Mouse (Mus musculus) left cerebral cortex, postnatal 14 days (tissue): ENCODE results near the gene Abhd5. TPM values are rescaled to one million over a fixed set of nuclear protein-coding genes. Genes with fewer than 3 reads are reported as not detected.

ENCODE experiments used
- DNase-seq, 2 experiments: peaks; one replicate each; pipeline ENCODE4 v3.0.0; 2021 to 2022; ENCODE audit warnings: low spot score in 2 of 2, mixed read lengths in 1 of 2
- intact Hi-C: fragments of 180-260 bp; cut with DNase I; formaldehyde crosslinking; loops from one replicate; pipeline ENCODE4 v1.15.1; 2025
- total RNA-seq, 2 experiments: library from RNA; stranded (reverse); gene quantifications; 2 replicates each; pipeline ENCODE4 v1.2.3; 2021

The Abhd5 gene
- total RNA-seq, 2 experiments from 2014 or later, result 28.4 to 30.3 TPM

- DNase-seq, result no peak
- intact Hi-C loops, result no loop called here
Measured at GRCm38 (mm10) chr9:122343399-122343798, 8.0 kb upstream of the Abhd5 start.

DNA sequence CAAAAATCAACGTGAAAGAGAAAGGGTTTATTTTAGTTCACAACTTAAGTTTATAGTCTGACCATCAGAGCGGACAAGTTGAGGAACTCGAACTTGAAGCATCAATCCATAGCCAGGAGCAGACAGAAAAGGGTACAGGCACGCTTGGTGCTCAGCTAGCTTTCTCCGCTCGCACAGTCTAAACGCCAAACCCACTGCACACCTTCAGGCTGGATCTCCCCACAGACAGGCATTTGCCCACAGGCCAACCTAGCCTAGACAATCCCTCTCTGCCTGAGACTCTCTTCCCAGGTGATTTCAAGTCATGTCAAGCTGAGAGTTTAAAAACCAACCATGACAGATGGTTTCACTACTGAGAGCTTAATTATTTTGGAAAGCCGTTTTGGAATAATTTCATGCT, 6.8 kb upstream of the Abhd5 start:
- intact Hi-C loops, result no loop called here
- DNase-seq, result no peak

GRCm38 (mm10) chr9:122345291-122345690, 6.1 kb upstream of the Abhd5 start:
- intact Hi-C loops, result no loop called here
- DNase-seq, result no peak

- DNase-seq, result no peak
- intact Hi-C loops, result no loop called here
Measured at GRCm38 (mm10) chr9:122346059-122346458, 5.3 kb upstream of the Abhd5 start.

GRCm38 (mm10) chr9:122347882-122348281, 3.5 kb upstream of the Abhd5 start:
- intact Hi-C loops, result no loop called here
- no peak for DNase-seq

GRCm38 (mm10) chr9:122349286-122349685, 2.1 kb upstream of the Abhd5 start:
- intact Hi-C loops, result no loop called here
- no peak for DNase-seq

DNA sequence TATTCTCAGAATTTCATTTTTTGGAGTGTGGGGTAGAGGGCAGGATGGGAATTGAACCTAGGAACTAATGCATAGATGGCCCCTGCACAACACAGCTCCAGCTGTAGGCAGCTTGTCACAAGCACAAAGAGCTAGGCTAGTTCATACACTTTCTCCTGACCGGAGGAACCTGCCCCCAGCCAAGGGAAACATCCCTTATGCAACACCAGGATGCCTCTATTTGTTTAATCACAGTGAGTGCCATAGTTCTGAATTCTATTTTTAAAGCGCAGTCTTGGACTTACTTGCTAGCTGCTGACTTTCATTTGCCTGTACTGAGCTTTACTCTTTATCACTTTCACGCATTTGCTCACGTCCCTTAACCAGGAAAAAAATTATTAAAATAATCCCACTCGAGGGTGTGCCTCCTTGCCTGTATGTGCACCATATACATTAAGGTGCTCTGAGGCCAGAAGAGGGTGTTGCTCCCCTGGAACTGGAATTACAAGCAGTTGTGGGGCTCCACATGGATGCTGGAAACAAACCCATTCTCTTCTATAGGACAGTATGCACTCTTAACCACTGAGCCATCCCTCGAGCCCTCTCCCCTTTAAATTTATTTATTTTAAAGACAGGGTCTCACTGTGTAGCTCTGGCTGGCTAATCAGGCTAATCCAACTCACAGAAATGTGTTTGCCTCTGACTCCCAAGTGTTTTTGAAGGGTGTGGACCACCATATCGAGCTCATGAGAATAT, 845 bp upstream of the Abhd5 start:
- intact Hi-C loops, result loop anchor here (10.0 kb wide), 1 partner anchor 344 kb away; no protein-coding TSS in a partner anchor
- no peak for DNase-seq

DNA sequence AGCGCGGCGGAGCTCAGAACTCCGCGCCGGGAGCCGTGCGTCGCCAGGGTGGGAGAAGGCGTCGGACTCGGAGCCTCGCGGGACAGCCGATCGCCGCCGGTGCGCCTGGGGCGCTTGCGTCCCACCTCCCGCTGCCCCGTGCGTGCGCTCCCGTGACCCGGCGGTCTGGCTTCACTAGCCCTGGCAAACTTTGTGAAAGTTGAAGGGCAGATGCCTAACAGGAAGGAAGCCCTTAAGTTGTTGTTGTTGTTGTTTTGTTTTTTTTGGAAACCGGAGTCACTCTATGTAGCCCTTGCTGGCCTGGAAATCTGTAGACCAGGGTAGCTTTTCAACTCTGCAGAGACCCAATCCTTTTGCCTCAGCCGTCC, 601 bp downstream of the Abhd5 start:
- DNase-seq, result no peak
- intact Hi-C loops, result loop anchor here (10.0 kb wide), 1 partner anchor 343 kb away; no protein-coding TSS in a partner anchor

DNA sequence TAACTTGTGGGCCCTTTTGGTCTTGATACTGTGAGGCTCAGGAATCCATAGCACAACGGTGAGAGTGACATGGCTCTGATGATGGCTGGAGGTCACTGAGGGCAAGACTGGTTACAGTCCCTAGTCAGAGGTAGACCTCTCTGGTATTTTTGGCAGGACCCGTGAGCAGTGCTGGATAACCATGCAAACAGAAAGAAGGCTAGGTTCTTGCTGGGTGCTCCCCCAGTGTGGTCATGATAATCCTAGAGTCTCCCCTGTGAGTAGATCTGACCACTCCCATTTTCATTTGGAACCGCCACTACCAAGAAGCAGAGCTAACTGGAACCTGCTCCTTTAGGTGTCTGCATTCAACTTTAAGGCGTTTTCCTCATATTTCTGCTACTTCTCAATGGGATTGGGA, 1.5 kb downstream of the Abhd5 start:
- intact Hi-C loops, result loop anchor here (10.0 kb wide), 1 partner anchor 342 kb away; no protein-coding TSS in a partner anchor
- no peak for DNase-seq

- DNase-seq, result no peak
- intact Hi-C loops, result loop anchor here (10.0 kb wide), 1 partner anchor 341 kb away; no protein-coding TSS in a partner anchor
Measured at GRCm38 (mm10) chr9:122354240-122354639, 2.8 kb downstream of the Abhd5 start.

DNA sequence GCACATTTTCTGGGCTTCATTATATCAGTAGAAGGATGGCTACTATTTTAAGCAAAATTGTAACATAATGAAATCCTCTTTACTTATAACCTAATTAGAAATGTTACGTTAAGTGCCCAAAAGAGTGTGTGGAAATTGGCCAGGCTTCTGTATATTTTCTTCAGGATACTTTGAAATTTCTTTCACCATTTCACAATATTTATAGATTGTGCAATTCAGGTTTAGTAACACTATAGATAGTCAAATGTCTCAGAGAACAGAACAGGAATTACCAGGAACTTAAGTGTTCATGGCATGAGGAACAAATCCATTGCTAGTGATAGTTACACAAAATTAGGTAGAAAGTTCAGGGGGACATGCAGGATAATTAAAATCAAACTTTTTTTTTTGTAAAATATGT, 5.7 kb downstream of the Abhd5 start:
- intact Hi-C loops, result loop anchor here (10.0 kb wide), 1 partner anchor 338 kb away; no protein-coding TSS in a partner anchor
- no peak for DNase-seq

GRCm38 (mm10) chr9:122357626-122358025, 6.2 kb downstream of the Abhd5 start:
- intact Hi-C loops, result loop anchor here (10.0 kb wide), 1 partner anchor 337 kb away; no protein-coding TSS in a partner anchor
- DNase-seq, result no peak

DNA sequence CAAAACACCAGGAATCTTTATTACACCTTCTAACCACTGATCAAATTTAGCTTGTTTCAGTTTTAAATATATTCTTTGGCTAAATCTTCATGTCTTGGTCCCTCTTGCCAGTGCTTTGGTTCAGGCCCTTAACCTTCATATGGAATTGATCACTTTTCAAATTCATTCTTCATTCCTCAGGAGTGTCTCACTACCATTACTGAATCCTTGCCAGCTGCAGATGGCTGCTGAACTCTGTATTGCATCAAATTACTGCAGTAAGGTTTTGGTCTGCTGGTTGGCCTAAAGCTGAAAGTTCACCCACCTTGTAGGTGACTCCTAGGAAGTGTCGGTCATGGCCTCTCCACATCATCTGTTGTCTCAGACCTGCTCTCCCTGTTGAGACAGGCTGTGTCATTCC, 12.8 kb downstream of the Abhd5 start:
- intact Hi-C loops, result no loop called here

DNA sequence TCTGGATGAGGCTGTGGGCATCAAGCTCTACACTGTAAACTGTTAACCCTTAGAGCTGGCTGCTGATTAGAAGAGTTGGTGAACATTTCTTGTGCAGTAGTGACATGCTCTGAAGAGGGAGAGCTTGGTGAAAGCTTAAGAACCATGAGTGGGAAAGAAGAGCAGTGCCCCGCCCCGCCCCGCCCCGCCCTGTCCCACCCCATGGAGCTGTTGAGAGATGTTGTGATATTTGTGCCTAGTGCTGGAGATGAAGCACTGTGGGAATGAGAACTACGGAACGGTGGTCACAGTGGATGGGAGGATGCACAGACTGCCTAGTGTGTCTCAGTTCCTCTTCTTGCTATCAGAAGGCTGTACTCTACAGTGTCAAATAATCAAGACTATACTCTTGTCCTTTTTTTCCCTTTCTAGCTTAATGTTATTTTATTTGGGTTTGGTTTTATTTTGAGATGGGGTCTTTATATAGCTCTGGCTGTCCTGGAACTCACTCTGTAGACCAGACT, 18.9 kb downstream of the Abhd5 start:
- intact Hi-C loops, result no loop called here

More for the DNA sequence above, 12.8 kb downstream of the Abhd5 start:
- DNase-seq, result no peak

GRCm38 (mm10) chr9:122372506-122372905, 21.1 kb downstream of the Abhd5 start:
- no peak for DNase-seq
- intact Hi-C loops, result no loop called here

More for the DNA sequence above, 18.9 kb downstream of the Abhd5 start:
- no peak for DNase-seq

DNA sequence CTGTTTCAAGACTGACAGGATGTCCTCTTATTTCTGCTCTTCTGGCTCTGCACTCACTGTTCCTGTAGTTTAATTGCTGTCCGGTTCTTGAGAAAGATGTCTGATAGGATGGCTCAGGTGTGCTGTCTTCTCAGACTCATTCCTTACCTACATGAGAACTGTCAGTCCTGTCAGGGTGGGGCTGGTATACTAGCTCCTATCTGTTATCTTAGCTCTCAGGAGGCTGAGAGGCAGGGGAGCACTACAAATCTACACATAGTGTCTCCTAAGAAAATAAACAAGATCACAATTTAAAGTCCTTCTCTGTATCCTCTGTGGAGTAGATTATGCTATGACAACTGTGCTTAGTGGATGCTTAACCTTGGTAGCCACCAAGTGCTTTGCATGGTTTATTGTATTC, 21.6 kb downstream of the Abhd5 start:
- DNase-seq, result no peak
- intact Hi-C loops, result no loop called here

- intact Hi-C loops, result no loop called here
- no peak for DNase-seq
Measured at GRCm38 (mm10) chr9:122378986-122379385, 27.6 kb downstream of the Abhd5 start.

DNA sequence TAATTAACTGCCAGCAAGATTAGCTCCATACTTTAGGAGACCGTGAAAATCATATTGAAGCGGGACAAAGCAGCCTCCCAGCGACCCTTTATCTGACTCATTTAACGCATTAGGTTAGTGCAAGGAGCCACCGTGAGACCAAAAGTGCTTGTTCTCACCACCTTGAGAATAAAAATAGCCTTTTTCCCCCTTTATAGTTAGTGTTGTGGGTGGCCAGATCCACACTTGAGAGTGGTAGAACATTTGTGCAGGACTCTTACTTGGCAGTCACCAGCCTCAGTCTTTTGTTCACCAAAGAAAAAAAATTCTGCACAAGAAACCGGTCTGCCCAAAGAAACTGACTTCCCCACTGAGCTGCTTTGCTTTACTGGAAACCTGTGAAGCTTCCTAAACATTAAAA, 29.6 kb downstream of the Abhd5 start:
- intact Hi-C loops, result no loop called here

DNA sequence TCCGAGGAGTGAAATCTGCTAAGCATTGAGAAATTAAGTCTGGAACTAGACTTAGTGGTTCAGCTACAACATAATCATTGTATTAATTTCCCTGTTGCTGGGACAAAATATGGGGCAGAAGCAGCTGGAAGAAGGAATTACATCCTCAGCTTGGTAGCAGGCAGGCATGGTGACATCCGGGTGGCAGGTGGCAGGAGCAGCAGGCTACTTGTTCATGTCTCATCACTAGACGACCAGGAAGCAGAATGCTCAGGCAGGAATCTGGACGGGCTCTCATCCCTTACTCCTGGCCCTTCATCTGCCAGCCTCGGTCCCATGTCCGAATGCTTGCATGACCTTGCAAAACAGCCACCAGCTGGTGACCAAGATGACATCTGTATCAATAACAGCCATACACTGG, 30.6 kb downstream of the Abhd5 start:
- no peak for DNase-seq
- intact Hi-C loops, result no loop called here

More for the DNA sequence above, 29.6 kb downstream of the Abhd5 start:
- DNase-seq, result no peak

DNA sequence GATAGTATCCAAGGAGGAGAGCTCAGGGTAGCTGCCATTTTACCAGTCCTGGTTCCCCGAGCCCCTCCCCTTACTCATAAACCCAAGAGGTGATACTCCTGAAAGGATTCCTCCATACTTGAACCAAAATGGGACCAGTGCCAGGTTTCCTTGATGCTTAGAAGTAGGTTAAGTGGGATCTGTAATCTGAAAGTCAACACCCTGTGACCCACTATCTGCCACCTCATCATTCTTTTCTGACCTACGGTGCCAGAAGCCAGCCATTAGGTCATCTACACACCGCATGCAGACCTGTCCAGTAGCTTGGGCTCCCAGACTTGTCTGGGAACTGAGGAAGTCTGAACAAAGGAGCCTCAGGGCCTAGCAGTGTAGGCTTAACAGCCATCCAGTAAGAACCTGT, 34.6 kb downstream of the Abhd5 start:
- no peak for DNase-seq
- intact Hi-C loops, result no loop called here

DNA sequence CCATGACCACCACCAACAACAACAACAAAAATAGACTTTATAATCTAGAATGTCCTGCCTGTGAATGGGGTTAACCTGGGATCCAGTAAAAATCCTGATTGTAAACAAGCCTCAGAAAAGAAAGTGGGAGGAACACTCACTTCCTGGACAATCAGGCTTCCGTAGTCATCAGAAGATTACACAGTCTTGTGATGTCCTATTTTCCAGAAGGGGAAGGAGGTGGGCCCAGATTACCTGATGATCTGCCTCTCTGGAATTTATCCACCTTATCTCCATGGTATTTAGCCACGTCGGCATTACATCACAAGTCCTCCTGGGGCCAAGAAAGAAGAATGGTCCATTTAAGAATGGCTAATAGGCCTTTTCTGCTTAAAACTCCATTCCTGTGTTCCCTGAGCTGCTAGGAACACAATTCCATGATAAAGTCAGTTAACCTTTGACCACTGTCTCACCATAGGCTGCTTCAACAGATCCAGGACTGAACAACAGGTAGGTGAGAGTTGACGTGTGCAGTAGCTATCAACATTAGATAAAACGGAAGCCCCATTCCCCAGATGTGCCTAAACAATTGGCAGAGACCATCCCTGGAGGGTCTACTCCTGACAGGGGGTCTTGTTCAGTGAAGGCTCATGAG, 38.0 kb downstream of the Abhd5 start:
- intact Hi-C loops, result no loop called here
- DNase-seq, result no peak
